Mouse (Mus musculus) yolk sac, embryonic 10.5 days (tissue): Measurements from ENCODE around the gene Nedd4.

Experiments used
- DNase-seq: peaks from one replicate; pipeline ENCODE4 v3.0.0-alpha.2; 2017; ENCODE audit warnings: low spot score

Gene Nedd4

DNA sequence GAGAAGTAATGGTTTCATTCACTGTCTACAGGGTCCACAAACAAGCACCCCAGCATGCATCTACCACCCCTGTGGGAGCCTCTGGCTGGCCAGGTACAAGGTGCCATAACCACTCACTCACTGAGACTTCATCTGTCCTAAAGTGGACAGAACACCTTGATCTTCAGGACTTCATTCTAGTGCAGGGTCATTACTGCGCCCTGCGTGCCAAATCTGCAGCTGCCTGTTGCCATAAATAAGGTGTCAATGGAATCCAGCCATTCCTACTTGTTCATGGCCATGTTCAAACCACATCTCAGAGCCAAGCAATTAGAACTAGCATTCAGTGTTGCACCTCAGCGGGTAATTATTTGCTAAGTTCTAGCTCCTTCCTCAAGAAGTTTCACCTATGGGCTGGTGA lies 60.5 kb downstream of the Nedd4 start:
- DNase-seq = no peak

GRCm38 (mm10) chr9:72724491-72725221 lies 62.5 kb downstream of the Nedd4 start:
- DNase-seq = no peak

DNA sequence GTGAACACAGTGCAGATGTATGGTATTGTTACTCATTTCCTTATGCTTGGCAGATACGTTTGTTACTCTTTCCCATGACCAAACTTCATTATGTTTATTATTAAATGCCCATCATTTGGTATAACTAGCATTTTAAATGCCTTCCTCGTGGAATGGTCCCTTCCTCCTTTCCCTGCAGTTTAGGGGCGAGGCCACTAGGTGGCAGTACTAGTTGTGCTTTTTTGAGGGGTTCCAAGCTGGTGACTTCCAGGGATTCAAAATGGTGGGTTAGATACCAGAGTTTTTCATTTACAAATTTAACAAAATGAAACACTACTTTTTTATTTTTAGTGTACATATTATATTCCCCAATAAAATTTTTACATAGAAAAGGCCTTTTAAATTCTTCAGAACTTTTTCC lies 71.8 kb downstream of the Nedd4 start:
- no peak for DNase-seq

DNA sequence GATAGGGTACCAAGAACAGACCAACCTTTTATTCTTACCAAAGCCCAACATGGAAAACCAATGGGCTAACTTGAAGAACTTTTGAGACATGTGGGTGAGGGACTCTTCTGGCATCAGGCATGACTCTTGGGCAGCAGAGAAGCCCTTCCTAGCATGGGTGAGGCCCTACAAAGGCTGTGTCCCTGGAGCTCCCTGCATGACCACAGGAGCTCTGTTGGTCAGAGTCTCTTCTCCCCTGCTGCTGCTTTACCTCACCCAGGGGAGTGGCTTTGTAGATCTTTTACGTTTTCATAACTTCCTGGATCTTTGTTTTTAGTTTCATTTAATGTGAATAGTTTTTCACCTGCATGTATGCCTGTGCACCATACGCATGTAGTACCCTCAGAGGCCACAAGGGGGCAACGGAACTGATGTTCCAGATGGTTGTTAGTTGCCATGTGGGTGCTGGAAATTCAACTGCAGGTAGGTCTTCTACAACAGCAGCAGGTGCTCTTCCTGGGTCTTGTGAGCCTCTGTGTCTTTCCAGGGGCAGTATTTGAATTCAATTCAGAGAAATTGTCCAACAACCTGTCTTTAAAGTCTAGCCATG lies 73.8 kb downstream of the Nedd4 start:
- no peak for DNase-seq

- no peak for DNase-seq
These were observed 79.1 kb downstream of the Nedd4 start for GRCm38 (mm10) chr9:72741206-72741605.

- DNase-seq = no peak
These were observed 84.1 kb downstream of the Nedd4 start for GRCm38 (mm10) chr9:72746278-72746677.

GRCm38 (mm10) chr9:72750272-72750671 lies 88.1 kb downstream of the Nedd4 start:
- no peak for DNase-seq

- no peak for DNase-seq
These were observed 90.5 kb downstream of the Nedd4 start for GRCm38 (mm10) chr9:72752656-72753055.

DNA sequence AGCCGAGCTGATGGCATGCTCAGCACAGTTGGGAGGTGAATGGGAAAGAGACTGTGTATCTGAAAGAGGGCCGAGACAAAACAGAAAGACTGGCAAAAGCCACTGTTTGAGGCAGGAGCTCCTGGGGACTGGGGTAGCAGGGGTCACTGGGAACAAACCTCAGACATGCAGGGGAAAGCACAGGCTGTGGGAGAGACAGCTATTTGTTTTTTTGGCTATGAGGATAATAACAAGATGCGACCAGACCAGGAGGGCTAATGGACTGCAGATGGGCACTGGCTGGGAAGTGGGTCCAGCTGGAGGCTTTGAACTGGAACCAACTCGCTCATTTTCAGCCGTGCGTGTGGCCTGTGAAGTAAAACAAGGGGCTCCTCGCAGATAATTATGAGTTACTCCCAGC lies 91.6 kb downstream of the Nedd4 start:
- DNase-seq = no peak

GRCm38 (mm10) chr9:72757143-72757542 lies 95.0 kb downstream of the Nedd4 start:
- no peak for DNase-seq

- DNase-seq = no peak
These were observed 96.6 kb downstream of the Nedd4 start for GRCm38 (mm10) chr9:72758705-72759131.

- no peak for DNase-seq
These were observed 101.0 kb downstream of the Nedd4 start for GRCm38 (mm10) chr9:72763050-72763718.

- peak; percentile 82 for DNase-seq
These were observed 104.7 kb downstream of the Nedd4 start for GRCm38 (mm10) chr9:72766789-72767349.

DNA sequence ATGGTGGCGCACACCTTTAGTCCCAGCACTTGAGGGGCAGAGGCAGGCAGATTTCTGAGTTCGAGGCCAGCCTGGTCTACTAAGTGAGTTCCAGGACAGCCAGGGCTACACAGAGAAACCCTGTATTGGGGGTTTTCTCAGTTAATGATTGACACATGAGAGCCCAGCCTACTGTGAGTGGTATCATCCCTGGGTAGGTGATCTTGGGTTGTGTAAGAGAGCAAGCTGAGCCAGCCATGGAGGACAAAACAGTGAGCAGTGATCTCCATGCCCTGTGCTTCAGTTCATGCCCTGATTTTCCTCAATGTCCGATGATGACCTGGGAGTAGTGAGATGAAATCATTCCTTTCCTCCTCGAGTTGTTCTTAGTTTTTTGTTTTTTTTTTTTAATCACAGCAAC lies 112.9 kb downstream of the Nedd4 start:
- DNase-seq = no peak

GRCm38 (mm10) chr9:72779004-72779403 lies 116.9 kb downstream of the Nedd4 start:
- DNase-seq = peak; percentile 53

DNA sequence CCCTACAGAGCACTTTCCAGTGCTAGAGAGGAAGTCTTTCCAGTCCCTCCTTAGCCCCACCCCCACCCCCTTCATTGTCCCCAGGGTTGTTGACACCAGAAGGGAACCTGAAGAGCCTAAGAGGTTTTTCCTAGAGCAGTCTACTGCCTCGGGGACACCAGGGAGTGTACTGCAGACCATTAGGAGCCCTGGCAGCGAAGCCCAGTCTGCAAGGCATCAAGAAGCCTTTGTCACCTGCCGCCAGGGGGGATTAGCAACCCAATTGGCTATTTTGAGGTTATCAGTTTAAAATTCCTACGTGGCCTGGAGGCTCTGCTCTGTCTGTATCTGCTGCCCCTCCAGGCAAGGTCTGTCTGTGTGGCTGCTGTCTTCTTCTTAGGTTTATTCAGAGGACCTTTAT lies 117.6 kb downstream of the Nedd4 start:
- DNase-seq = peak; percentile 54

GRCm38 (mm10) chr9:72780694-72781093 lies 118.5 kb downstream of the Nedd4 start:
- DNase-seq = no peak

DNA sequence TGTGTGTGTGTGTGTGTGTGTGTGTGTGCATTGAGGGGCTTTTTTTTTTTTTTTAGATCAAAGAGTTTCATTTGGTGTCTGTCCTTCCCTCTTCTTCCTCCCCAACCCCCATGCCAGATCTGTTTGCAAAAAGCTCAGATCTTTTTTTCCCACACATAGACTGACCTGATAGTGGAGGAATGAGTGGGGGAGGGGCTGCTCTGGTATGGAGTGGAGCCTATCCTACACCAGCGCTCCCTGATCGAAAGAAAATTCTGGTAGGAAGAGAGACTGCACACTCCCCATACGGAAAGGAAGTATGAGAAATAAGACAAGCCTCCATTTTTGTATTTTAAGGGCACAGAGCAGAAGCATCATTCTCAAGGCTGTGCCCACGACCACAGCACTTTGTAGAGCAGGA lies 119.3 kb downstream of the Nedd4 start:
- DNase-seq = peak; percentile 47

- DNase-seq = peak; percentile 32
These were observed 120.0 kb downstream of the Nedd4 start for GRCm38 (mm10) chr9:72782121-72782520.

- DNase-seq = no peak
These were observed 125.6 kb downstream of the Nedd4 start for GRCm38 (mm10) chr9:72787732-72788131.

- DNase-seq = no peak
These were observed 128.5 kb downstream of the Nedd4 start for GRCm38 (mm10) chr9:72790530-72791212.

DNA sequence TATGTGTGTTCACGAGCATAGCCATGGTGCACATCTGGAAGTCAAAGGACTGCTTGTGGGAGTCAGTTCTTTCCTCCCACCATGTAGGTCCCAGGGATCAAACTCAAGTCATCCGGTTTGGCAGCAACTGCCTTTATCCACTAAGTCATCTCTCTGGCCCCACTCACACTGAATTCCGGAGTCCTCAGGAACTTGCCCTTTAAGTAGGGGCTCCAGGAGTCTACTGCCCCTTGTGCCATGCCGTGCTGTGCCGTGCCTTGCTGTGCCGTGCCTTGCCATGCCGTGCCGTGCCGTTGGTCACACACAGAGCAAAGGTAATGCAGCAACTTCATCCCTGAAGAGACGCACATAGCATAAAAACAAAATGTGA lies 129.1 kb downstream of the Nedd4 start:
- DNase-seq = no peak
